Mouse (Mus musculus) olfactory bulb, adult 2 months (tissue): ENCODE measurements around the gene Pbld1.

Source experiments
- CTCF ChIP-seq: fragments of 200-500 bp; IDR thresholded peaks from 2 replicates; pipeline ENCODE4 v1.5.1; 2012; ENCODE audit warnings: low read depth, mild to moderate bottlenecking, low read length, moderate library complexity; ENCODE audit not compliant: insufficient read depth
- POLR2A ChIP-seq: fragments of 200-500 bp; IDR thresholded peaks from 2 replicates; pipeline ENCODE4 v1.6.1; 2012; ENCODE audit warnings: mild to moderate bottlenecking, low read depth, low read length, moderate library complexity; ENCODE audit not compliant: insufficient read depth

DNA sequence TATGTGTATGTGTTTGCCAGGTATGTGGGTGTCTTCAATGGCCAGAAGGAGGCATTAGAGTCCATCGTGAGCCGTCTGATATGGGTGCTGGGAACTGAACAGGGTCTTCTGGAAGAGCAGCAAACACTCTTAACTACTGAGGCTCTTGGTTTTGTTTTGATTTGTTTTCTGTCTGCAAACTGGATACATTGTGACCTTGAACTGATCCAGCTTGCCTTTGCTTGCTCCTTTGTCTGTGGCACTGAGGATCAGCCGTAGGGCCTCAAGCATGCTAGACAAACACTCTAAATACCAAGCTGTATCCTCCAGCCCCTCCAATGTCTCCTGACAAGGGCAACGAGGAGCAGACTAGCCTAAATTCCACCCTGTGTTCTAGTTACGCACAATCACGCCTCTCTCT is 67.2 kb downstream of the Pbld1 start:
- TF ChIP-seq CTCF (no peak), POLR2A (no peak)
